Mouse (Mus musculus): ENCODE data around the gene Cycs.
A peak's percentile ranks its signal among the peaks of the same experiment; 100 is the strongest.

Gene Cycs

DNA sequence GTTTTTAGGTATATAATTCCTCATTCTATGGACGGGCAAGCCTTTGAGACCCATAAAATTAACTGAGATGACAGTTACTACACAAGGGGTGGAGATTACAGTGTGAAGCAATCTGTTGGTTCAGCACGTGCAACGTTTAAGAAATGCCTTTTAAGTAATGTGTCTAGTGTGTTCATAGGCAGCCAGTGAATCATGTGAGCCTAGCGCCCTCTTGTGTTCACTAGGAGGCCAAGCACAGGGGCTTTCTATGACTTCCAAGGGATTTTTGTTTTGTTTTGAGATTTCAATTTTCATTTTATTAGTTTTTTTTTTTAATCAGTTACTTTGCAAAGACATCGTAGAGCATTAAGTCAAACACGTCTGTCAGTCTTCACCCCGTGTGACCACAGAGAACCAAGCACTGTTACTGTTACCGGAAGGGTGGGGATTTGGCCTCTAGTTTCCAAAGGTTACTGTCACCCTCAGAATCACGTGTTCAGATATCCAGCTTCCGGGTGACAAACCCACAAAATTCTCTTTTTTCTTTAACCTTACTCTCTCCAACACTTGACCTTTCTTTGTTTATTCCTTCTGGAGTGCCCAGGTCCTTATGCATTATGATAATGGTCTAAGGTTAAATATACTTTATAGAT lies 20.8 kb downstream of the Cycs start:
- peak in 1 of 2 experiments; percentile 16 for DNase-seq (ENCODE audit: low spot score in 2 of 2)

- DNase-seq (ENCODE audit: low spot score in 2 of 2) = no peak
These were observed 23.8 kb downstream of the Cycs start for GRCm38 (mm10) chr6:50542535-50542934.

DNA sequence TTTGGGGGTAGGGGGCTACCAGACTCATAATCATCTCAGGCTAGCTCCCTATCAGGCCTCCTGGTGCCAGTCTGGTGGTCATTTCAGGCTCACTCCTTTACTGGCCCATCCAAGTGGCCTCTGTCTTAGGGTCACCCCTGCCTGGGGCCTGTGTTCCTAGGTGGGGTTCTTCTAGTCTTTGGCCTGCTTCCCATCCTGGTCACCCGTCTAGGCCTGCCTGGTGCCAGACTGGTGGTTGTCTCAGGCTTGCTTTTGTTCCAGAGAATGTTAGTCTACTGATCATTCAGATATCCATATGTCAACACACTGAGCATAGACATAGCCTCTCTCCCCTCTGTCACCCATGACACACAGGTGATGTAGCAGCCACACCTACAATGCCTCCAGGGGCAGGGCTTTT lies 26.7 kb downstream of the Cycs start:
- no peak for DNase-seq (ENCODE audit: low spot score in 2 of 2)

- DNase-seq (ENCODE audit: low spot score in 2 of 2) = peak; percentile 25 to 55
These were observed 29.9 kb downstream of the Cycs start for GRCm38 (mm10) chr6:50536461-50536892.

GRCm38 (mm10) chr6:50535346-50535745 lies 31.0 kb downstream of the Cycs start:
- no peak for DNase-seq (ENCODE audit: low spot score in 2 of 2)

- DNase-seq (ENCODE audit: low spot score in 2 of 2) = no peak
These were observed 34.4 kb downstream of the Cycs start for GRCm38 (mm10) chr6:50531920-50532319.

GRCm38 (mm10) chr6:50531003-50531402 lies 35.3 kb downstream of the Cycs start:
- DNase-seq (ENCODE audit: low spot score in 2 of 2) = no peak

GRCm38 (mm10) chr6:50529194-50529593 lies 37.1 kb downstream of the Cycs start:
- DNase-seq (ENCODE audit: low spot score in 2 of 2) = no peak

- no peak for DNase-seq (ENCODE audit: low spot score in 2 of 2)
These were observed 38.9 kb downstream of the Cycs start for GRCm38 (mm10) chr6:50527416-50527815.

DNA sequence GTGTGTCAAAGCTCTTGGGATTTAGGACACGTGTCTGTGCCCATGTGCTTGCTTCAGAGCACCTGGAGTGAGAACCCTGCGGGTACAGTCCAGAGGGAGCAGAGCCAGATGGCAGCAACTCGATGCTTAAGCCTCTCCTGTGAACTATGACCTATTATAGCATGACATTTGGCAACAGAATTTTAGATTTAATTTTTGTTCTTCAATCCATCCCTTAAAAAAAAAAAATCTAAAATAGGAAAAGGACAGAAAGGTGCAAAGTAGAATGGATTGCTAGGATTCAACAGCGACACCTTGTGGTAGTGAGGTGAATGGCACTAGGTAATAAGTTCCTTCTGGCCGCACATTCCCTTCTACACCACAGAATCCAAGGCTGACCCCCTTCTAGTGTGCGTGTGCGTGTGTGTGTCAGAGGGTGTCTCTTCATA lies 39.7 kb downstream of the Cycs start:
- peak in 1 of 2 experiments; percentile 36 for DNase-seq (ENCODE audit: low spot score in 2 of 2)

DNA sequence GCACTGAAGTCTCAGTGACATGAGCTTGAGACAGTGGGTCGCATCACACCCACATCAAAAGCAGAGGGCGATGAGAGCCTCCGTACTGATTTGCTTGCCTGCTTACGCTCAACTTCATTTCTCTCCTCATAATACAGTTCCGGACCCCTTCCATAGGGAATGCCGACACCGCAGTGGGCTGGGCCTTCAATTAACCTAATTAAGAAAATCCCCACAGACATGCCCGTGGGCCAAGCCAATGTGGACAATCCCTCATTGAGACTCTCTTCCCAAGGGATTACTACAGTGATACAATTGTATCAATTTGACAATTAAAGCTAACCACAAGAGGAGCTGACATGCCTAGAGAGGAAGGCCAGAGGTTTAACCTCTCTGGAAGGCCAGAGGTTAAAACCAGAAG lies 40.5 kb downstream of the Cycs start:
- DNase-seq (ENCODE audit: low spot score in 2 of 2) = no peak

- no peak for DNase-seq (ENCODE audit: low spot score in 2 of 2)
These were observed 42.0 kb downstream of the Cycs start for GRCm38 (mm10) chr6:50524261-50524896.

GRCm38 (mm10) chr6:50522772-50523171 lies 43.6 kb downstream of the Cycs start:
- no peak for DNase-seq (ENCODE audit: low spot score in 2 of 2)

DNA sequence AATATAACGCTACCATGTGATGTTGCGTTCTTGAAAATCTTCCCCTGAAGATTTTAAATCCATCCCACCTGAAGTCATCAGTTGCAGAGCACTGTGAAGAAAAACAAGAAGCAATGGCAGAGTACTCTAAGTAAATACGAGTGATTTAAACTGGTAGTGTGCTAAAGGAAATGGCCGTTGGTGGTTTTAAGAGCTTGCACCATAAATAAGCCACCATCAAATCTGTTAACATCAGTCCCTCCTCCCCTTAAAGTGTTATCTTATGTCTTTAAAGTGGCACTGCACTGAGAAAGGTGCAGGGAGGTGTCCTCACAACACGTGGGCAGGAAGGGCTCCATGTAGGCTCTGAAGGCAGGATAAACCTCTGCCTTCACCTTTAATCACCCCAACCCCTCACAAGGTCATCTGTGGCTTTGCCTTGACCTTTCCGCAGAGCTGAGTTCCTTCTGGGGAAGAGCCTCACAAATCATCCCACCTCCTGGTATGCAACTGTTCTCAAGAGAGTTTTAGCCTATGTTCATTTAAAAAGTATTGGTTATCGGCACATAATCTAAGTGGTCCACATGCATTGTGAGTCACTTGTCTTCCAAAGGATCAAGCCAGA lies 44.7 kb downstream of the Cycs start:
- no peak for DNase-seq (ENCODE audit: low spot score in 2 of 2)

DNA sequence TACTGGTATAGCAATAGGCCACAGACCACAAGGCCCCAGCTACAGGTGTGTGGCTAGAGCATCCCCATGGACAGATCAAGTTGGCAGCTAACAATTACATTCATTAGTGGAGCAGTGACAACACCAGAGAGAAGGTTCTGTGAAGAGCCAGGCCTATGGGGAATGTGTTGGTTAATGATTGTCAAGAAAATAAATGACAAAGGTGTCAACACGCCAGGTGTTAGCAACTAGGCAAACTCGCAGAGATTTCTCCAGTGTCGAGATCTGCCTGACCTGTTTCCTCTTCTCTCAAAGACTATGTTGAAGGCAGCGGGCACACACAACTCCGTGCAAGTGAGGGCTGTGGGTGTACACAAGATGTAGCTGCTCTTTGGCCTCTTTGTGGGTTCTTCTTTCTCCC lies 46.2 kb downstream of the Cycs start:
- no peak for DNase-seq (ENCODE audit: low spot score in 2 of 2)

DNA sequence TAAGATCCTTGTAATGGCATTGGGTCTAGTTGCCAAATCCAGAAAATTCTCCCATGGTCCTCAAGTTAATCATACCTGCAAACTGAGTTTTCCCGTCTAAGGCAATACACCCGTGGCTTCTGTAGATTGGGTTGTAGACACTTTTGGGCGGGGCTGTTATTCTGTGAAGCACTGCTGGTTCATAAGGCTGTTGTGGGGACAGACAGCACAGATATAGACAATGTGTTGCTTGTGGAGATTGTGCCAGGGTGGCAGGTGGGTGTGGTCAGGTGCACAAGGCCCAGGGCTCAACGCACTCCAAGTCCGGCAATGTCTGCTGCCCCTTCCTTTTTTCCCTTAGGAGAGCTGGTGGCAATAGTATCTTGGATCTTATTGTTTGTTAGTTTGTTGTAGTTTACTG lies 48.0 kb downstream of the Cycs start:
- DNase-seq (ENCODE audit: low spot score in 2 of 2) = no peak

Measured in spleen, postnatal 14 days (tissue).